Mouse (Mus musculus) neural tube, embryonic 10.5 days (tissue): ENCODE measurements at regions not wholly inside any gene's neighbourhood (a gene's known extent, or its start where the extent isn't known, plus 50 kb on each side); places are given as distances from the start of the nearest gene placed in this dataset.
"Not testable (repeated sequence)": the region's sequence is repeated elsewhere in the genome, so short reads cannot be mapped to it uniquely, and the experiment has no call there.

ENCODE experiments used
- DNase-seq: peaks from one replicate; pipeline ENCODE4 v3.0.0-alpha.2; 2017; ENCODE audit warnings: low spot score; ENCODE audit errors: extremely low spot score

- DNase-seq, result peak; percentile 80
Measured at GRCm38 (mm10) chr3:9067048-9067447, 542.8 kb downstream of the Zfp704 start.

GRCm38 (mm10) chr3:9066374-9066773 lies 543.5 kb downstream of the Zfp704 start:
- no peak for DNase-seq

GRCm38 (mm10) chr3:9065892-9066291 lies 544.0 kb downstream of the Zfp704 start:
- DNase-seq, result no peak

- peak; percentile 55 for DNase-seq
Measured at GRCm38 (mm10) chr3:9064266-9065031, 545.4 kb downstream of the Zfp704 start.

GRCm38 (mm10) chr3:9063662-9064061 lies 546.2 kb downstream of the Zfp704 start:
- DNase-seq, result no peak

GRCm38 (mm10) chr3:9061396-9061795 lies 548.5 kb downstream of the Zfp704 start:
- DNase-seq, result no peak

- not testable (repeated sequence) for DNase-seq
Measured at GRCm38 (mm10) chr3:9057703-9058102, 552.2 kb downstream of the Zfp704 start.

- DNase-seq, result no peak
Measured at GRCm38 (mm10) chr3:9056846-9057245, 553.0 kb downstream of the Zfp704 start.

GRCm38 (mm10) chr3:9055780-9056179 lies 554.1 kb downstream of the Zfp704 start:
- DNase-seq, result no peak
